Mouse (Mus musculus) adrenal gland, postnatal 4 days (tissue): ENCODE results near the gene Clec2d. TPM values are rescaled to one million over a fixed set of nuclear protein-coding genes. Genes with fewer than 3 reads are reported as not detected.

ENCODE experiments used
- DNase-seq, 2 experiments: peaks; one replicate each; pipeline ENCODE4 v3.0.0; 2021 to 2022; ENCODE audit warnings: low spot score in 2 of 2, mixed read lengths in 2 of 2
- microRNA-seq: library from miRNA; unstranded; fragments of <30 nt; microRNA quantifications from one replicate; pipeline ENCODE4 v1.2.0, GENCODE M21; 2021
- total RNA-seq, 2 experiments: library from RNA; stranded (reverse); gene quantifications; 2 replicates each; pipeline ENCODE4 v1.2.3; 2021

Gene Clec2d
- total RNA-seq, 2 experiments from 2014 or later: 34.7 to 49.1 TPM

GRCm38 (mm10) chr6:129222188-129222800 is 41.9 kb downstream of the Clec2d start:
- DNase-seq: no peak

- DNase-seq: no peak
These were observed 43.2 kb downstream of the Clec2d start for GRCm38 (mm10) chr6:129223611-129224010.

- no peak for DNase-seq
These were observed 43.7 kb downstream of the Clec2d start for GRCm38 (mm10) chr6:129224090-129224489.

GRCm38 (mm10) chr6:129225078-129225477 is 44.7 kb downstream of the Clec2d start:
- DNase-seq: no peak

- no peak for DNase-seq
These were observed 48.7 kb downstream of the Clec2d start for GRCm38 (mm10) chr6:129228935-129229773.

GRCm38 (mm10) chr6:129229774-129230578 is 49.6 kb downstream of the Clec2d start:
- no peak for DNase-seq

- no peak for DNase-seq
These were observed 51.8 kb downstream of the Clec2d start for GRCm38 (mm10) chr6:129232005-129232841.

GRCm38 (mm10) chr6:129232842-129233205 is 52.4 kb downstream of the Clec2d start:
- no peak for DNase-seq

- DNase-seq: no peak
These were observed 53.0 kb downstream of the Clec2d start for GRCm38 (mm10) chr6:129233366-129233954.

- no peak for DNase-seq
These were observed 53.5 kb downstream of the Clec2d start for GRCm38 (mm10) chr6:129233955-129234369.

- no peak for DNase-seq
These were observed 54.3 kb downstream of the Clec2d start for GRCm38 (mm10) chr6:129234456-129235360.

- DNase-seq: no peak
These were observed 55.5 kb downstream of the Clec2d start for GRCm38 (mm10) chr6:129235855-129236461.

Small RNAs within 50 kb of the gene (microRNA-seq; reads per million reads assigned to microRNA genes)
- not detected for gene Gm27514

Other genes starting within 250 kb of the Clec2d start
- 1 to 10 TPM; 1.7 to 2.7 TPM for gene Clec2g, start 246.2 kb upstream of the Clec2d start, total RNA-seq
- gene Klrb1f, start 134.7 kb upstream of the Clec2d start, total RNA-seq: not detected
- under 1 TPM in 1 of 2 experiments, not detected in 1; 0.14 TPM for gene Clec2e, start 79.7 kb upstream of the Clec2d start, total RNA-seq
- under 1 TPM in 1 of 2 experiments, not detected in 1; 0.34 TPM for gene Cd69, start 94.8 kb downstream of the Clec2d start, total RNA-seq
- not detected for gene 4922502D21Rik, start 151.2 kb downstream of the Clec2d start, total RNA-seq
- gene Clec12a, start 162.1 kb downstream of the Clec2d start, total RNA-seq: 1 to 10 TPM; 1.1 to 2.0 TPM
- under 1 TPM in 1 of 2 experiments, not detected in 1; 0.31 TPM for gene Clec12b, start 205.3 kb downstream of the Clec2d start, total RNA-seq
- gene Clec1b, start 216.7 kb downstream of the Clec2d start, total RNA-seq: 1 to 10 TPM; 2.2 to 3.9 TPM
- under 1 TPM; 0.31 to 0.40 TPM for gene Clec9a, start 228.2 kb downstream of the Clec2d start, total RNA-seq